Mouse (Mus musculus) CH12F3 (cell line): ENCODE results near the gene Strap.

Source experiments
- in situ Hi-C: fragments of 300-500 bp; cut with MboI; formaldehyde crosslinking; loops from 2 replicates; pipeline ENCODE4 v1.14.3; 2020; ENCODE audit warnings: low sequenced_read_pairs

Strap gene

DNA sequence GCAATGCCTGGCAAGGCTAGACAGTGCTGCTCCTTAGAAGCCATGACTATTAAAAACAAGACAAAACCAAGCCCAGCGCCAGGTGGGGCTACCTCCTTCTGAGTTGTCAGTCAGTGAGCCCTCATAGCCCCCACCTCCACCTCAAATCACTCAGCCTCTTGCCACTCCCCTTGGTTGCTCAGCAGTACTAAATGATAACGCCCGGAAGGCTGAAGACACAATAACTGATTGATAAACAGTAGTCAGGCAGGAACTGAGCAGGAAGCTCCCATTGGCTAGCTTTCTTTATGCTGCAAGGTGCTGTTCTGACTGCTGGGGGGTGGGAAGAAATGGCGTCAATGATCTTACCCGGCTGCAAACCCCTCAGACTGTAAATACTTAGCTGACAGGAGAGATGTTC is 18.1 kb upstream of the Strap start:
- in situ Hi-C loops, result loop anchor here (25.0 kb wide), 1 partner anchor 505 kb away; no protein-coding TSS in a partner anchor

DNA sequence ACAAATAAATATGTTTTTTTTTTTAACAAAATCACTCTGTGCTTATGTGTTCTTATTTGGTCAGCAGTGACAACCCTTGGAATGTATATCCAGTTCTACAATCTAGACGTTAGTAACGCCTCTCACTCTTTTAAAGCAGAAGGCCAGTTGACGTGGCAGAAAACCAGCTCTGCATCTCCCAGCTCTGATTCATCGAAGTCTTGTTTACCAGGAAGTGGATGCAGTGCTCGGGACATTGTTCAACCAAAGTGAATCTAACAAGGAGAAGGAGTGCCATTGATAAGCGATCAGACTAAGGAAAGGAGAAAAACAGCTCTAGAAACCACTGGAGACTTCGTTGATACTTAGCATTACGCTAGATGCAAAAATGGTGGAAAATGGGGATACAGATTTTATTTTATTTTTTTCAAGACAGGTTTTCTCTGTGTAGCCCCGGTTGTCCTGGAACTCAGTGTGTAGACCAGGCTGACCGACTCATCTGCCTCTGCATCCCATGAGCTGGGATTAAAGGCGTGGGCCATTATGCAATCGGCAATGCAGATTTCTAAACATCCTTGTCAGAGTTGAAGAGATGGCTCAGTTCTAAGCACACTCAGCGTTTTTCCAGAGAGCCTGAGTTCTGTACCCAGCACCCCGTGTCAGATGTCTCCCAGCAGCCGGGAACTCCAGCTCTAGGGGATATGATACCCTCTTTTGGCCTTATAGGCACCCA is 12.5 kb upstream of the Strap start:
- in situ Hi-C loops, result loop anchor here (25.0 kb wide), 1 partner anchor 510 kb away; no protein-coding TSS in a partner anchor

DNA sequence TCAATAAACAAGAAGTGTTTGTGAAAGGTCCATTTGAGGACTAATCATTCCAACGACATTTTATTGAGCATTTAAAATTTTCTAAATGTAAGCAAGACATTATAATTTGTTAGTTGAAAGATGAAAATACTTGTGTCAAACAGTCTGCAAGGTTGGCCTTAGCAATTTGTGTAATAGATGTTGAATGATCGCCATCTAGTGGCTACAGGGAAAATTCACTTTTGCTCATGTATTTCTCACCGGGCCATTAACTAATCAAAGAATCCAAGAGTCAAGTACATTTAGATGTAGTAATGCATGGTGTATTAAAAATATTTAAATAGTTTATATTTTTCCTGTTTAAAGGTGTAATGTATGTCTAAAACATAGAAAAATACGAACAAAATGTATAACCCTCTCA is 11.0 kb upstream of the Strap start:
- in situ Hi-C loops, result loop anchor here (25.0 kb wide), 1 partner anchor 512 kb away; no protein-coding TSS in a partner anchor

DNA sequence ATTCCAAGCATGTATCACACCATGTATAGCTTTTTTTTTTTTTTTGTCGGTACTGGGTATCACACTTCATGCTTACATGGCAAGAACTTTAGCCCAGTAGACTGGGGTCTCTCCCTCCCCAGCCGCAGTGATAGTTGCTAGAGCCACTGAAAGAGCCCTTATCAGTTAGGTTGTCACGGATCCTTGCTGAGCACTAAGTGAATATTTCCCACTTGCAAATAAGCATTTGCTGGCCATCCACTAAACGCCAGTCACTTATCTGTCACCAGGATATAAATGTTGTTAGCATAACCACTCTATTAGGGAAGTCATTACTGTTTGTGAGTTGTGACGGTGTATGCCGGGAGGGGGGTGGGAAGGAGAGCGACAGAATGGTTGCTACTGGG is 425 bp upstream of the Strap start:
- in situ Hi-C loops, result no loop called here

DNA sequence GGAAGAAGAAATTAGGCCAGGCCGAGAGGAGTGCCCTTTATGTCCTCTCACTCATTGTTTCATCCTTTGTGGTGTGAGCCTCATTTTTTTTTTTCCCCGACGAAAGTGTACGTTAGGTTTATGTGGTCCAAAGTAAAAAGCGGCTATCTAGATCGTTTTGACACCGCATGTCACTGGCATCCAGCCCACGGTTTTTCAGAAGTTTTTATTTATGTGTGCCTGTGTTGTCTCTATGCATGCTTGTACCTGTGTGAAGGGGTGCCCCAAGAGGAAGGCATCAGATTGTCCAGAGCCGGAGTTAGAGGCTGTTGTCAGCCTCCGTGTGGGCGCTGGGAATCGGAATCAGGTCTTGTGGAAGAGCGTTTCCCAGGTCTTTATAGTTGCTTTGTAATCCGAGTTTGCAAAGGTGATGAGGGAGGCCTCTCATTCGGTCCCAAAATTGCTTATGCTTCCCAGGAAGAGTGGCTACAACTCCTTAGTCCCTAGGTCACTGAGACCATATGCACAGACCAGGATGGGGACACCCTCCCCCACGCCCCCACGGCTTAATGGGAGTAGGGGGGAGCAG is 877 bp downstream of the Strap start:
- in situ Hi-C loops, result no loop called here

DNA sequence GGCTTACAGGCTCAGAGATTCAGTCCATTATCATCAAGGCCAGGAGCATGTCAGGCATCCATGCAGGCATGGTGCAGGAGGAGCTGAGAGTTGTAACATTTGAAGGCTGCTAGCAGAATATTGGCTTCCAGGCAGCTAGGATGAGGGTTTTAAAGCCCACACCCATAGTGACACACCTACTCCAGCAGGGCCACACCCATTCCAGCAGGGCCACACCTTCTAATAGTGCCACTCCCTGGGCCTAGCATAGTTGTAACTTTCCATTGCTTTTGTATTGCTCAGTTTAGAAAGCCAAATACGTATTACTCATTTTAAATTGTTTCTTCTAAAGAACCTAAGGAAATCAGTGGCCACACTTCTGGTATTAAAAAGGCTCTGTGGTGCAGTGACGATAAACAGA is 6.1 kb downstream of the Strap start:
- in situ Hi-C loops, result no loop called here

DNA sequence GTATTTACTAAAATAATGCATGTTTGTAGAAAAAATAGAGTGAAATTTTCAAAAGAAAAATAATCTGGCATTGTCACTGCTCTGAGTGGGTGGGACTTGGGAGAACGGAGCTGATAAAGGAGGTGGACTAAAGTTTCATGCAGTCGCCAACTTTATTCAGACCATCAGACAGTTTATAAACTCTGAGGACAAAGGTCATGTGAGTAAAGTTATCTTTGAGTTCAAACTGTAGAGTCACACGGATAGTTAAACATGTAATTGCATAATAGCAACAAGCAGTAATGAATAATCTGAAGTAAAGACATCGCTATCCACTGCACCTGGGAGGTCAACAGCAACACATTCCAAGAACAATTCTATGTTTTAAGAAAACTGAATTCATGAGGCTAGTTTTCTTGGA is 9.8 kb downstream of the Strap start:
- in situ Hi-C loops, result no loop called here

DNA sequence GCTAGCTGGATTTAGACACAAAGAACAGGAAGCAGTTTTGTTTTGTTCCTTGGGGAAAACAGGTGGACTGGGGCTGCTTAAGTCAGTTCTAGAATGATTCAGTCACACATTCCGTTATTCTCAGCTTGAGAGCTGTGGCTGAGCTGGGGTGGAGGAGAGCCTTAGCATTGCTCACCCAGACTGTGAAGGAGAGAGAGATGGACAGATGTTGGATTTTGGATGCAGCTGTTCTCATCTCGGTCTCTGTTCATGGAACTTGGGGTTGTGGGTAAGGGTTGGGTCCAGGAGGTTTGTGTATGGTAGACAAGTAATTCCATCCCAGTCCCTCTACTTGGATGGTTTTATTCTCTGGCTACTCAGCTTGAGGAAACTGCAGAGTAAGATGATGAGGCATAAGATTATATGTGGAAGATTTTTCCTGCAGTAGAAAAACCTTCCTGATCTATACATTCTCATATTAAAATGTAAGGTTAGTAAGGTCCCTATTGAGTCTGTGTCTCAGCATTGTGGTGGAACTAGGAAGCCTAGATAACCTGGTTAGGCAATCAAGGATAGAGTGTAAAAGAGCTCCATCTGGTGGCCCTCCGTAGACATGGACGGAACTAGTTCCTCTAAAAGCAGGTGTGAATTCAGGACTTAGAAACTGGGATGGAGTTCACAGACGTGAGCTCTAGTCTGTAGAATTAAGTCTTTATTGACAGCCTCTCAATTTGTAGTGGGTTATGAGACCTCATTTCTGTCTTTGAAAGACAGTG is 12.5 kb downstream of the Strap start:
- in situ Hi-C loops, result no loop called here

DNA sequence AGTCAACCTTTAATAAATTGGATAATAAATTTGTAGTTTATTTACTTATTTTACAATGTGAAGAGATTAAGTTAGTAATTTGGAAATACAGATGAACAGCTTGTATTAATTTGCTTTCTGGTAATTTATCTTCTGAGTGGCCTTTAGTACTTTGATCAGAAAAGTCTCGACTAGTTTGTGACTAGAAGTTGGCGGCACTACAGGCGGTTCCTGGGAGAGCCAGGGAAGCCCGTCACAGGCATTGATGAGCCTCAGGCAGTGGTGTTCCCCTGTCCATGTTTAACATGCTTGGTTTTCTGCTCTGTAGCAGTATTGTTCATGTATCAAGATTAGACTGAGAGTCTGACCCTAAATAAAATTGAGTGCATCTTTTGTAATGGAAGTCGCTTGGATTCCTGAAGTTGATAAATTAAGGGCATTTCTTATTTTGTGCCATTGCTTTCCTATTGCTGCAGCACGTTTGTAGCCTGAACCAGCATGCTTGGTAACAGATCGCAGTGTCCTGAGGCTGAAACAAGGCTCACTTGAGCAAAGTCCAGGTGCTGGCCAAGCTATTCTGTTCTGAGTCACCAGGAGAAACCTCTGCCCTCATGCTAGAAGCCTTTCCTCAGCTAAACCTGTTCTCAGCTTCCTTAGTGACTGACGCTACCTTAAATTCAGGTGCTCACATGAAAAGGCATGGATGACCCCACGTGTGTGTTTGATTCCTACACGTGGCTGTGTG is 16.8 kb downstream of the Strap start:
- in situ Hi-C loops, result no loop called here

DNA sequence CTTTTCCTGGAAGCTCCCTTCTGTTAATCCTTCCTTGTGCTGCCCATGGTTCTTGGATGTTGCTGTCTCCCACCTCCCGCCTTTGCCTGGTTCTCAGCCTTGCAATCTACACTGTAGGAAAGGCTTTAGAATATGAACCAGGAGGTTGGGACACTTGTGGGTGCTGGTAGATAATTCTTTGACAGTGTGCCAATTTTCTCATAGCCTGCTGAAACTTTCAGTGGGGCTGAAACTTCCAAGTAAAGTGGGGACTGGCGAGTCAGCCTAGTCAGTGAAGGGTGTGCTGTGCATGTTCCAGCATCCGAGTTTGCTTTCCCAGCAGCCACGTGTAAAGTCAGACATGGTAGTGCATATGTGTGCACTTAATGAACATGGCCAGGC is 17.4 kb downstream of the Strap start:
- in situ Hi-C loops, result no loop called here

DNA sequence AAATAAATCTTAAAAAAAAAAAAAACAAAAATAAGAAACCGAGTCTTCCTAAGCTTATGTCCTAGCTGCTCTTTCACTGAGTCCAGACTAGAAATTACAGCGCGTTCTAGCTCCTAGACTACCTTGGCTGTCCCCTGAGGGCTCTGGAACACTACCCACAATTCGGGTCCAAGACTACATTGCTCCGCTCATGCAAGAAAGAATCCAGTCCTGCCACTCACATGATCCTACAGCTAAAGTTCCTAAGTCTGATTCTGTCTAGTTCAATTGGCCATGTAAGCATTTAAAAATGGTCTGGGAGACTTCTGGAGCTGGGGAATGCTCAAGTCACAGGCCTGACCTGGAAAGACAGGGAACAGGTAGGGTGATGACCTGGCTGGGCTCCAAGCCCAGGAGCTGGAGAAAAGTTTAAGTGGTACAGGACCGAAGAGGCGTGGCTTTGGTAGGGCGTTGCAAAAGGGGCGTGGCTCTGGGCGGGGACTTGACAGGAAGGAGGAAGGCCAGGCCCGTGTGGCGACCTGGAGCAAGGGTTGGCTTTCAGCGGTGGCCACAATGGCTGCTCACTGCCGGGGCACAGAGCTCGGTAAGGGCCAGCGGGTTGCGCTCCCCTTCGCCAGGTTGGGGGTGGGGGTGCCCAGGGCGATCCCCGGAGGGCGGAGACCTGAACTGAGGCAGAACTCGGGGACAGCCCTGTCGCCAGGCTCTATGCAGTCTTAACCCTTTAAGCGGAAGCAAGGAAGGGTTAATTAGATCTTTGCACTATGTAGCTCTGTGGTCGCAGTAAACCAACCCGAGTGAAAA is 19.4 kb downstream of the Strap start, which contains the start of gene Dera:
Dera (plus strand) TSS at position 491 of the 801 bp plus-strand sequence.
- in situ Hi-C loops, result no loop called here

DNA sequence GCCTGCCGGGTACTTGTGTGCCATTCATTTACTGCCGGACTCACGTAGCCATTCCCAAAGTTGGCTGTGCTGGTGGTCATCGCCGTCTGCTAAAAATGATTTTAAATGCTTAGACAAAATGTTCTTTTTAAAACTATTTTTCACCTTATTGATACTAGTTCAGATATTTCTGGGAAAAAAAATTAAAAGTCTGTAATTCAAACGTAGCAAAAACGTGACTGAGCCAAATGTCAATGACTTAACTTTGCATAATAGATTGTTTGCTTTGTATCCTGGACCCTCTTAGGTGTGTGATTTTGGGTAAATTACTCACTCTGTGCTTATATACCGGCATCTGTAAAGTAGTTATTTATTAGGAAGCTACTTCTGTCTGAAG is 20.0 kb downstream of the Strap start:
- in situ Hi-C loops, result no loop called here

DNA sequence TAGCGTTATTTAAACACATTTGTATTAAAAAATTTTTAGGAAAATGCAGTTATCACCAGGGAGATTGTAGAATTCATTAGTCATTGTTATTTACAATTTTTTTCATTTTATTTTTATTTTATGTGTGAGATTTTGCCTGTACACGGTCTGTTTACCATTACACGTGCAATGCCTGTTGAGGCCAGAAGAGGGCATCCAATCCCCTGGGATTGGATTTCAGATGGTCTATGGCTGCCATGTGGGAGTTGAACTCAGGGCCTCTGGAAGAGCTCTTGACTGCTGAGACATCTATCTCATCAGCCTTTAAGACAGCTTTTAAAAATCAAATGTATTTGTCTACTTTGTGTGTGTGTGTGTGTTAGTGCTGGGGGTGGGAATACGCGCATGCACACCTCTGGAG is 21.4 kb downstream of the Strap start:
- in situ Hi-C loops, result no loop called here

DNA sequence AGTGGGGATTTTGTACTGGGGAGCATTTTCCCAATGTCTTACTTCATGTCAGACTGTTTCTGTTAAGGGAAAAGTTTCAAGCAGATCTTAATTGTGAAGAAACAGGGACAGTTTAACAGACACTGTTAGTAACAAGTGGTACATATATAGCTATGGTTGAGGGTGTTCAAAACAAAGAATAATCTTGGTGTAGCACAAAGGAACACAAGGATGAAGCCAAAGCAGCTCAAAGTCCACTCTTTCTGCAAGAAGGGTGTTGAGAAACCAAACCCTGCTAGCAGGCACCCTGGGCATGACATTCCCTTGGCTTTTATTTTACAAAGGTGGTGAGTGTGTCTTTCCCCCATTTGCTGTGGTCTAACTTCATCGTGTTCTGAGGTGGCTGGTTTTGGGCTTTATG is 23.0 kb downstream of the Strap start:
- in situ Hi-C loops, result no loop called here

DNA sequence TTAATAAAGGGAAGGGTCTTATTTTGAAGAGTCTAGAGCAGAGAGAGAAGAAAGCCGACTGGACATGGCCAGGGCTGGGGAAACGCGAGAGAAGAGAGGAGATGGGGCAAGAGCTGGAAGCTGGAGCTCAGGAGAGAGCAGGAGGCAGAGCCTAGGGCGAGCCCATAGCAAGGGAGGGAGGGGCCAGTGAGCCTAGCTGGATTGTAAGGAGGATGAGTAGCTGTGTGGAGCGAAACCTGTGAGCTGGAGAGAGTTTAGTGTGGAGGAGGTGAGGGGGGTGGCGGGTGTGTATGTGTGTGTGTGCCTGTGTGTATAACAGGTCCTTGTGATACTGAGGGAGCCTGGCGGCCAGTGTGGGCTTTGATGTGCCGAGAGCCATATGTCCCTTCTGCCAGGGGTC is 24.8 kb downstream of the Strap start:
- in situ Hi-C loops, result no loop called here

DNA sequence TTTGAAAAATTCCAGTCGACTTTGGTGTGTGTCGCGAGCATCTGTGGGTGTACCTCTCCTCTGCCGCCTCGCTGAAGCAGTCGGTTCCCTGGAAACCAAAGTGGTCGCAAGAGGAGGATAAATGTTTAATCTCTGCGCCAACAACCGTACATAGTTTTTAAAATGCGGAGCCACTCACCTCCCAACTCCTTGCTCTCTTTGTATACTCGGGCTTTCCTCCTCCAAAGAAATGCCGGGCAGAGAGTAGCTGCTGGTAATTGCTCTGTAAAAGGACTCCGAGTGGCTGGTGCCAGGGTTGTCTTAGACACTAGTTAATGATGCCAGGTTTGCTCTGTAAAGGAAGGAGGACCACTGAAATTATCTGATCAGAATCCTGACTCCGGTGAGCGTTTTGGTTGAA is 26.1 kb downstream of the Strap start:
- in situ Hi-C loops, result no loop called here

DNA sequence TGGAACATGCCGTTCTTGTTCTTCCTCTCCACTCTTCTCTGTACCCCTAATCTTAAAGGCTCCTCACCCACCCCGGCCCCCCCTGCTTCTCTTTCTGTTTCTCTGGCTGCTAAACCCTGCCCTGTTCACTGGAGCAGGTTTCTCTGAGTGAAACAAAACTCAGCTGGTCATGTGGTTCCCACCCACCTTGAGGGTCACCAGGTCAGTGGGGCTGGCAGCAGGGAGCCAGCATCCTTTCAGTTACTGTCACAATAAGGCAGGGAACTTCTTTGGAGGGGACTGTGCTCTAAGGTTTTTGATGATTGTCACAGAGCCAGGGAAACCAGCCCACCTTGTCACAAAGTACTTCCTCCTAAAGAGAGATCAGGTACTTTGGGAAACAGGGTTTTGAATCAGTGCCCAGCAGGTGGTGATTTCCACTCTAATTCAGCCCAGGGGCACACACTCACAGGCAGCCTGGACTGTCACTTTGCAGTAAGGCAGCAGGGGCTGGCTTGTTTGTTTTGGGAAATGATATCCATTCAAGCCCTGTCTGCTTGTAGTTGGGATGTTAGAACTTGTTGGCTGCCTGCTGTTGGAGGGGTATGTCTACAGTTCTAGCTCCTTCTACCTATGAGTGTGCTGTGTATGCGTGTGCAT is 29.8 kb downstream of the Strap start:
- in situ Hi-C loops, result no loop called here

DNA sequence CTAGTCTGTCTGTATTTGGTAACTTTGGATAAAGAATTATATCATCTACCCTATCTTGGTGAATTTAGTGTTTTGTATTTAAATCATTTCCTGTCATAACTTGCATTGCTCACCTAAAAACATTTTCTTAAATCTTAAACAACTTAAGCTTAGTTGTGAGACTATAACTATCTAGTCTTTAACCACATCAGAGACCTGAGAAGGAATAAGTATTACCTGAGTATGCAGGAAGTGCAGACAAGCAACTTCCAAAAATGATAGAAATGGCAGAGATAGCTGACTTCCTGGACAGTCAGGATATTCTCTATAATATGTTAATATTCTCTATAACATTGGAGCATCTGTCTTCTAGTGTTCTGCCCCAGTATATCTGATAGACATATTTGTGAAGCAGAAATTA is 31.3 kb downstream of the Strap start:
- in situ Hi-C loops, result no loop called here

DNA sequence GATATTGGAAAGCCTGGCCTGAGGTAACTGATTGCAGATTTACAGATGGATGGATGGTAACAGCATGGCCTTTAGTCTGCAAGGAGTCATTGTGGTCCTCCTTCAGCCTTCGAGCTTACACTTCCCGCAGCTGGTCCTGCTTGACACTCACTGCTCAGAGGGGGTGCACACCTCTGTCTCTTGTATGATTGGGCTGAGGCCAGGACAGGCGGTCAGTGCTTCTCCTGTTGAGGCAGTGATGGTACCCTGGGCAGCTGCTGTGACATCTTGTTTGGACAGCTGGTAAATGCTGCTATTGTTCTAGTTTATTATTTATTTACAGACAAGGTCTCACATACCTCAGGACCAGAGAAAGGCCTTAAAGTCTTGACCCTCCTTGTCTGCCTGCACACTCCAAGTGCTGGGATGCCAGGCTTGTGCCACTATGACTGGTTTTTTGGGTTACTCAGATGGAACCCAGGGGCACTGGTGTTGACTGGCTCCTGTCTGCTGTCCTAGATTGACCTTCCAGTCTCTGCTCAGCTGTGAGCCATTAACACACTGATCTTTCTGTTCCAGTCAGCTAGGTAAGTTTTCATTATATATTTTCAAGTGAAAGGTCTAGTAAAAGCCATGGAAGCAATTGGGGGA is 36.9 kb downstream of the Strap start:
- in situ Hi-C loops, result no loop called here
